Mouse (Mus musculus) hindbrain, embryonic 12.5 days (tissue): ENCODE results near the gene Iapp. TPM values are rescaled to one million over a fixed set of nuclear protein-coding genes. Genes with fewer than 3 reads are reported as not detected.
"Not testable (repeated sequence)": the region's sequence is repeated elsewhere in the genome, so short reads cannot be mapped to it uniquely, and the experiment has no call there.

Source experiments
- ATAC-seq: fragments of 200-750 bp; cut with Nextera tagmentation; 2 replicates; pipeline ENCODE4 v1.8.0; 2017; ENCODE audit warnings: moderate TSS enrichment; ENCODE audit not compliant: low FRiP score
- H3K27ac ChIP-seq: fragments of 300-500 bp; sonication (generic); 2 replicates; pipeline ENCODE4 v1.5.1; 2016; ENCODE audit warnings: mild to moderate bottlenecking
- H3K27me3 ChIP-seq: fragments of 300-500 bp; sonication (generic); 2 replicates; pipeline ENCODE4 v1.6.1; 2016; ENCODE audit warnings: mild to moderate bottlenecking
- H3K36me3 ChIP-seq: fragments of 300-500 bp; sonication (generic); 2 replicates; pipeline ENCODE4 v1.6.1; 2016; ENCODE audit warnings: mild to moderate bottlenecking
- H3K4me1 ChIP-seq: fragments of 300-500 bp; sonication (generic); 2 replicates; pipeline ENCODE4 v1.6.1; 2016
- H3K4me2 ChIP-seq: fragments of 300-500 bp; sonication (generic); replicated peaks from 2 replicates; pipeline ENCODE4 v1.6.1; 2016; ENCODE audit warnings: mild to moderate bottlenecking
- H3K4me3 ChIP-seq: fragments of 300-500 bp; sonication (generic); 2 replicates; pipeline ENCODE4 v1.5.1; 2016; ENCODE audit warnings: mild to moderate bottlenecking
- H3K9ac ChIP-seq: fragments of 300-500 bp; sonication (generic); 2 replicates; pipeline ENCODE4 v1.6.1; 2016; ENCODE audit warnings: mild to moderate bottlenecking, moderate library complexity
- H3K9me3 ChIP-seq: fragments of 300-500 bp; sonication (generic); replicated peaks from 2 replicates; pipeline ENCODE4 v1.6.1; 2016; ENCODE audit warnings: mild to moderate bottlenecking
- WGBS: fragments of 180-500 bp; shearing (Covaris S2); methylation state at CpG from one replicate; pipeline ENCODE4 v1.1.7; 2016; 5-methylcytosine and 5-hydroxymethylcytosine counted together
- polyA plus RNA-seq: library from polyadenylated mRNA; unstranded; fragments of >200 nt; fragmentation: Nextera tagmentation; extraction: Ambion mirVana; gene quantifications from 2 replicates; pipeline ENCODE4 v1.2.1, GENCODE M21; 2016

The Iapp gene
- 0.38 and 0.61 TPM in 2 replicates for polyA plus RNA-seq

- no peaks in the 10 kb centered on the region for H3K36me3 ChIP-seq
- no peak within 1 kb of the TSS for H3K27ac ChIP-seq
- H3K4me1 ChIP-seq = no peaks in the 10 kb centered on the region
- WGBS = 48% methylated on average over 4 of the region's 4 CpGs
- H3K9me3 ChIP-seq = no peaks in the 10 kb centered on the region
- H3K27me3 ChIP-seq = no peaks in the 10 kb centered on the region
- H3K4me2 ChIP-seq = no peak within 1 kb of the TSS
- no peak within 1 kb of the TSS for H3K4me3 ChIP-seq
- ATAC-seq = no peak
- no peak within 1 kb of the TSS for H3K9ac ChIP-seq
These were observed at the start of gene Iapp for GRCm38 (mm10) chr6:142298098-142298497. Iapp (plus strand) TSS chr6:142298423.

DNA sequence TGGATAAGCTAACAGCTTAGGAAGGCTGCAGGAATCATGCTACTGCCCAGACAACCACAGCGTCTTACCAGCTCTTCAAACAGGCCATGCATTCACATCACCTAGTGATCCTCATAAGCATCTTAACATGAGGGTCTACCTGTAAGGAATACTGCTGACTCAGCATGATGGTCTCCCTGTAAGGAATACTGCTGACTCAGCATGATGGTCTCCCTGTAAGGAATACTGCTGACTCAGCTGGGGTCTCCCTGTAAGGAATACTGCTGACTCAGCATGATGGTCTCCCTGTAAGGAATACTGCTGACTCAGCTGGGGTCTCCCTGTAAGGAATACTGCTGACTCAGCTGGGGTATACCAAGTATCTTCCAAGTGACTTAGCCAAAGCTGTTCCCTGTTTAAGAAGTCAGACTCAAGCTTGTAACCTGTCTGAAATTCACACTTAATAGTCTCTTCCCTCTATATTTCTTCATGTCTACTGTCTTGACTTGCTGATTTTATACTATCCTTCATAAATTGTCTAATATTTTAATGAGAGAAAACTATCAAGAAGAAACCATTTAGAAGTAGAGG, 47.4 kb upstream of the Iapp start:
- H3K4me3 ChIP-seq, H3K9ac ChIP-seq, H3K27me3 ChIP-seq, H3K36me3 ChIP-seq, H3K9me3 ChIP-seq, H3K4me2 ChIP-seq, H3K27ac ChIP-seq, H3K4me1 ChIP-seq, ATAC-seq: not testable (repeated sequence)
- WGBS = 90% methylated on average over 1 of the region's 1 CpGs

- no peak overlapping the region for H3K4me3 ChIP-seq
- no peak overlapping the region for H3K27ac ChIP-seq
- no peaks in the 10 kb centered on the region for H3K27me3 ChIP-seq
- no peak for ATAC-seq
- H3K4me2 ChIP-seq = no peak overlapping the region
- no peaks in the 10 kb centered on the region for H3K36me3 ChIP-seq
- no peaks in the 10 kb centered on the region for H3K9me3 ChIP-seq
- WGBS = 3% methylated on average over 4 of the region's 4 CpGs
- H3K4me1 ChIP-seq = no peaks in the 10 kb centered on the region
- H3K9ac ChIP-seq = no peak overlapping the region
These were observed 22.3 kb upstream of the Iapp start for GRCm38 (mm10) chr6:142275721-142276442.

- ATAC-seq = no peak
- no peak overlapping the region for H3K4me3 ChIP-seq
- H3K9me3 ChIP-seq = no peaks in the 10 kb centered on the region
- no peaks in the 10 kb centered on the region for H3K4me1 ChIP-seq
- WGBS = 59% methylated on average over 12 of the region's 12 CpGs
- H3K4me2 ChIP-seq = no peak overlapping the region
- no peaks in the 10 kb centered on the region for H3K36me3 ChIP-seq
- no peak overlapping the region for H3K9ac ChIP-seq
- no peaks in the 10 kb centered on the region for H3K27me3 ChIP-seq
- no peak overlapping the region for H3K27ac ChIP-seq
These were observed 8.7 kb upstream of the Iapp start for GRCm38 (mm10) chr6:142289413-142290118.

DNA sequence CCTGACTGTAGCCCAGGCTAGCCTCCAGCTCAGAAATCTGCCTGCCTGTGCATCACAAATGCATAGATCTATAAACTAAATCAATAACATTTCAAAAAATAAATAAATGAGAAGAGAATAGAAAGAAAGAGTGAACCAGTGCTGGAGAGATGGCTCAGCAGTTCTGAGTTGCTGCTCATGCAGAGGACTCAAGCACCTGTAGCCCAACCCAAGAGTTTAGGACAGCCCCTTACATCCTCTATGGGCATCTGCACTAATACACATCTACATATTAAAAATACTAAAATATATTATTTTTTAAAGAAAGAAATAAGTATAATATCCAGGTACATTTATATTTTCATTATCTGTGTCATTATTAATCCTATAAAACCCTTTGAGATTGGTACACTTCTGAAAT, 6.9 kb downstream of the Iapp start:
- H3K9me3 ChIP-seq = peaks cover 6% of the 10 kb centered on the region; the same call in 1 of the 2 replicates
- H3K4me2 ChIP-seq = no peak overlapping the region
- H3K4me1 ChIP-seq = no peaks in the 10 kb centered on the region
- H3K4me3 ChIP-seq = no peak overlapping the region
- H3K36me3 ChIP-seq = no peaks in the 10 kb centered on the region
- no peaks in the 10 kb centered on the region for H3K27me3 ChIP-seq
- no peak overlapping the region for H3K9ac ChIP-seq
- no peak overlapping the region for H3K27ac ChIP-seq
- ATAC-seq = no peak

DNA sequence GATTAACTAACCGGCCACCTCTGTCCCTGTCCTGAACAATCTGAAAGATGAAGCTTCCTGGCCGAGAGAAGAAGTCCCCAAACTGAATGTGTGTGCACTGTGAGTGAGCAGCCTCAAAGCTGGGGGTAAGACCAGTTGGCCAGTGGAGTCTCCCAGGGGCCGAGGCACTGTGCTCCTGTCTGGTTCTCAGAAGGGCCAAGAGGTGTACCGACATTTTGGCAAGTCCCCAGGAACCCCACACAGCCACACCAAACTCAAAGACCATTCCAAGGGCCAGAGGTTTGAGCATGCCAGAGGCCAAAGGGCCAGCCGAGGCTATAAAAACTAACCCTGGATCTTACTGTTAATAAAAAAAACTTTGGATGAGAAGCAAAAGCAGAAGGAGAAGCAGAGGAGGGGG, 16.1 kb downstream of the Iapp start:
- ATAC-seq = no peak
- H3K4me3 ChIP-seq = no peak overlapping the region
- H3K27me3 ChIP-seq = no peaks in the 10 kb centered on the region
- H3K36me3 ChIP-seq = no peaks in the 10 kb centered on the region
- H3K4me2 ChIP-seq = no peak overlapping the region
- H3K4me1 ChIP-seq = no peaks in the 10 kb centered on the region
- H3K9ac ChIP-seq = no peak overlapping the region
- 85% methylated on average over 5 of the region's 5 CpGs for WGBS
- H3K9me3 ChIP-seq = peaks cover 7% of the 10 kb centered on the region; the same call in 1 of the 2 replicates
- H3K27ac ChIP-seq = no peak overlapping the region

DNA sequence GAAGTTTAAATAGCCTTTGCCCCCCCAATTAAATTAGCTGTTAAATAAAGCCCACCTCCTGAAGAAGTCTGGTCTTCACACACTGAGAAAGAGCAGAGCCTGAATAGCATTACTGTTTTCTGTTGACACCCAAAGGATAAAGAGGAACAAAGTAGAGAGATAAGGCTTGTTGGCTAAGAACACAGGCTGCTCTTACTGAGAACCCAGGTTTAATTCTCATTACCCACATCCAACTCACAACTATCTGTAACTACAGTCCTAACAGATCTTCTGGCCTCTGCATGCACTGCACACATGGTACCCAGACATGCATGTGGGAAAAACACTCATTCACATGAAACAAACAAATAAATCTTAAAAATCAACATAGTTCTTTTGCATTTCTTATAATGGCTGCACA, 18.9 kb downstream of the Iapp start:
- H3K27me3 ChIP-seq = no peaks in the 10 kb centered on the region
- H3K9ac ChIP-seq = no peak overlapping the region
- no peak for ATAC-seq
- H3K4me3 ChIP-seq = no peak overlapping the region
- H3K27ac ChIP-seq = no peak overlapping the region
- no peaks in the 10 kb centered on the region for H3K4me1 ChIP-seq
- H3K36me3 ChIP-seq = no peaks in the 10 kb centered on the region
- no peaks in the 10 kb centered on the region for H3K9me3 ChIP-seq
- no peak overlapping the region for H3K4me2 ChIP-seq

DNA sequence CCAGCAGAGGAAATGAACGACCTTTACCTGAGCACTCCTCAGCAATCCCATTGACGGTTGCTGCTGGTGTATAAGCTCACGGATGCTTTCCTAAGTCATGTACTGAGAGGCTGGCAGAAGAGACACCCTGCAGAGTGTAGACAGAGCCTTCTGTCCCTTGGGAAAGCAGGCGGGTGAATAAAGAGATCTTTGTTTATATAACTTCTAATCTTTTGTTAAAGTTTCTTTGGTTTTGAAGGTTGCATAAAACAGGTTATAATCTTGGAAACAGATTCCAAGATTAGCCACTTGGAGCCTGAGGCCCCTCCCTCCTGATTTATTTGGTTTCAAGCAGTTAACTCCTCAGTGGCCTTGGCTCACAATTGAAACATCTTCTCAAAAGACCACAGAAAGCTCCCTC, 24.7 kb downstream of the Iapp start, which contains the start of gene Slco1a5:
TSS of gene Slco1a5 (minus strand) at position 101 of the 400 bp plus-strand sequence.
- H3K9ac ChIP-seq = no peak within 1 kb of the TSS
- no peaks in the 10 kb centered on the region for H3K27me3 ChIP-seq
- H3K4me1 ChIP-seq = 0 out of 2 replicates have a peak, but pooled peaks cover 3% of the 10 kb centered on the region
- no peaks in the 10 kb centered on the region for H3K36me3 ChIP-seq
- WGBS = 16% methylated on average over 4 of the region's 4 CpGs
- H3K9me3 ChIP-seq = no peaks in the 10 kb centered on the region
- no peak within 1 kb of the TSS for H3K4me2 ChIP-seq
- no peak for ATAC-seq
- H3K4me3 ChIP-seq = no peak within 1 kb of the TSS
- H3K27ac ChIP-seq = no peak within 1 kb of the TSS

- no peak overlapping the region for H3K9ac ChIP-seq
- H3K27me3 ChIP-seq = no peaks in the 10 kb centered on the region
- H3K36me3 ChIP-seq = no peaks in the 10 kb centered on the region
- no peak for ATAC-seq
- 83% methylated on average over 3 of the region's 3 CpGs for WGBS
- H3K27ac ChIP-seq = no peak overlapping the region
- H3K4me2 ChIP-seq = no peak overlapping the region
- 0 out of 2 replicates have a peak, but pooled peaks cover 3% of the 10 kb centered on the region for H3K4me1 ChIP-seq
- H3K9me3 ChIP-seq = no peaks in the 10 kb centered on the region
- no peak overlapping the region for H3K4me3 ChIP-seq
These were observed 28.4 kb downstream of the Iapp start for GRCm38 (mm10) chr6:142326598-142326997.

- Histone ChIP-seq H3K27ac (no peak overlapping the region), H3K4me2 (no peak overlapping the region), H3K27me3 (no peaks in the 10 kb centered on the region), H3K9ac (no peak overlapping the region), H3K4me1 (no peaks in the 10 kb centered on the region), H3K4me3 (no peak overlapping the region), H3K36me3 (no peaks in the 10 kb centered on the region), H3K9me3 (no peaks in the 10 kb centered on the region)
- ATAC-seq = no peak
- 63% methylated on average over 1 of the region's 1 CpGs for WGBS
These were observed 31.0 kb downstream of the Iapp start for GRCm38 (mm10) chr6:142329201-142329600.

GRCm38 (mm10) chr6:142338961-142339360, 40.7 kb downstream of the Iapp start:
- Histone ChIP-seq H3K9ac (no peak overlapping the region), H3K27me3 (no peaks in the 10 kb centered on the region), H3K4me1 (no peaks in the 10 kb centered on the region), H3K27ac (no peak overlapping the region), H3K36me3 (no peaks in the 10 kb centered on the region), H3K4me2 (no peak overlapping the region), H3K9me3 (no peaks in the 10 kb centered on the region), H3K4me3 (no peak overlapping the region)
- ATAC-seq = no peak
- WGBS = 69% methylated on average over 2 of the region's 2 CpGs

DNA sequence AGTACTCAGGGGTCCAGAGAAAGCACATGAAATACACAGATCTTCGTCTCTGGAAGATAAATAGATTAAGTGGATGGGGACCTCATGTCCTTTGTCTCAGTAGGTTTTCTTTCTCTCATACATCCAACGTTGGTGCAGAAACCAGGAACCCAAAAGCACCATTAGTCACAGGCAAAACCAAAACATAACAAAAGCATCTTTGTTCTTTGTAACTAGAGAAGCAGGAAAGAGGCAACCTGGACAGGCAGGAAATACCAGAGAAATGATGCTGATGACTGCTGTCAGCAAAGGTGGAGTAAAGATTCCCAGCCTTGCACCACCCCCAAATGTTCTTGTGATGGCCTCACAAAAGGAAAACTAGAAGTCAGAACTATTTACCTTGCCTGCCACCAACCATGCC, 41.4 kb downstream of the Iapp start:
- Histone ChIP-seq H3K9ac (no peak overlapping the region), H3K9me3 (no peaks in the 10 kb centered on the region), H3K4me2 (no peak overlapping the region), H3K27me3 (no peaks in the 10 kb centered on the region), H3K4me1 (no peaks in the 10 kb centered on the region), H3K27ac (no peak overlapping the region), H3K4me3 (no peak overlapping the region), H3K36me3 (no peaks in the 10 kb centered on the region)
- 61% methylated on average over 2 of the region's 2 CpGs for WGBS
- ATAC-seq = no peak
